Mouse (Mus musculus): ENCODE measurements around the gene Hoxd3.

GRCm38 (mm10) chr2:74731799-74732512 lies 20.2 kb downstream of the Hoxd3 start:
- TF ChIP-seq CTCF (IDR thresholded peaks at IDR 0.05; ENCODE audit: low read depth, low read length) = no peak
- TF ChIP-seq POLR2A (IDR thresholded peaks at IDR 0.05; ENCODE audit: extremely low read depth, insufficient read depth, low read length) = no peak
